Mouse (Mus musculus) myocyte (in vitro differentiated cells): ENCODE results near the gene Gng7.

ENCODE experiments used
- E2F4 ChIP-seq: IDR thresholded peaks from one replicate; pipeline ENCODE4 v1.6.1; 2011; ENCODE audit warnings: mild to moderate bottlenecking, control low read depth, moderate library complexity; ENCODE audit not compliant: insufficient read depth
- MAX ChIP-seq: IDR thresholded peaks from one replicate; pipeline ENCODE4 v1.6.1; 2011; ENCODE audit warnings: low read depth, mild to moderate bottlenecking, control low read depth
- POLR2AphosphoS2 ChIP-seq: IDR thresholded peaks from one replicate; pipeline ENCODE4 v1.6.1; 2011; ENCODE audit warnings: low read depth, control low read depth; ENCODE audit not compliant: insufficient read length
- USF1 ChIP-seq: IDR thresholded peaks from one replicate; pipeline ENCODE4 v1.6.1; 2011; ENCODE audit warnings: low read depth, mild to moderate bottlenecking, control low read depth, moderate library complexity

DNA sequence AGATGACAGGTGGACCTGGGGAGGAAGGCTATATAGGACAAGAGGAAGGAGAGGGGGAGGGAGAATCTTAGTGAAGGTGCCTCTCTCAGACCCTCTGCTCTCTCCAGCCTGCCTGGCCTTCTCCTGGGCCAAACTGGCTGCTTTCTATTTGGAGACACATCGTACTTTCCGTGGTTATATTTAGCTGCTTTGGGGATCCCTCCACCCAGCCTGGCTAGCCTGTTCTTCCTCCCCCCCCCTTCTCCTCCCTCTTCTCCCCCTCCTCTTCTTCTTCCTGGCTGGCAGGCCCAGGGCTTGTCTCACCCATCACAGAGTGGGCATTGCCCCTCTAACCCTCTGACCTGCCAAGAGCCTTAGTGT, 73.8 kb downstream of the Gng7 start:
- TF ChIP-seq USF1 (no peak), MAX (no peak), E2F4 (no peak), POLR2AphosphoS2 (no peak)
